Mouse (Mus musculus) hindbrain, embryonic 14.5 days (tissue): ENCODE data around the gene Foxa2. TPM values are rescaled to one million over a fixed set of nuclear protein-coding genes. Genes with fewer than 3 reads are reported as not detected.

Experiments
- ATAC-seq: fragments of 200-750 bp; cut with Nextera tagmentation; 2 replicates; pipeline ENCODE4 v1.8.0; 2017; ENCODE audit warnings: moderate number of reproducible peaks, mild to moderate bottlenecking, moderate TSS enrichment, moderate library complexity; ENCODE audit not compliant: low FRiP score
- DNase-seq: peaks from one replicate; pipeline ENCODE4 v3.0.0-alpha.2; 2015; ENCODE audit warnings: low spot score
- H3K27ac ChIP-seq: fragments of 300-500 bp; sonication (generic); 2 replicates; pipeline ENCODE4 v1.5.1; 2014; ENCODE audit warnings: mild to moderate bottlenecking, moderate library complexity
- H3K27me3 ChIP-seq: fragments of 300-500 bp; sonication (generic); 2 replicates; pipeline ENCODE4 v1.6.1; 2014; ENCODE audit warnings: mild to moderate bottlenecking, low read length, mixed read lengths; ENCODE audit not compliant: control insufficient read depth, insufficient read depth
- H3K36me3 ChIP-seq: fragments of 300-500 bp; sonication (generic); replicated peaks from 2 replicates; pipeline ENCODE4 v1.6.1; 2014; ENCODE audit not compliant: control insufficient read depth, insufficient read depth
- H3K4me1 ChIP-seq: fragments of 300-500 bp; sonication (generic); replicated peaks from 2 replicates; pipeline ENCODE4 v1.6.1; 2014; ENCODE audit warnings: antibody characterized with exemption, low read length, mixed read lengths; ENCODE audit not compliant: control insufficient read depth, insufficient read depth
- H3K4me2 ChIP-seq: fragments of 300-500 bp; sonication (generic); replicated peaks from 2 replicates; pipeline ENCODE4 v1.6.1; 2014; ENCODE audit warnings: mild to moderate bottlenecking, moderate library complexity
- H3K4me3 ChIP-seq: fragments of 300-500 bp; sonication (generic); replicated peaks from 2 replicates; pipeline ENCODE4 v1.5.1; 2014; ENCODE audit warnings: mild to moderate bottlenecking, low read length
- H3K9ac ChIP-seq: fragments of 300-500 bp; sonication (generic); 2 replicates; pipeline ENCODE4 v1.6.1; 2014
- H3K9me3 ChIP-seq: fragments of 300-500 bp; sonication (generic); 2 replicates; pipeline ENCODE4 v1.6.1; 2016; ENCODE audit warnings: low read length; ENCODE audit not compliant: control insufficient read depth
- WGBS: fragments of 180-500 bp; shearing (Covaris S2); extraction: QIAGEN DNeasy Blood & Tissue Kit; methylation state at CpG from one replicate; pipeline ENCODE4 v1.1.7; 2014; 5-methylcytosine and 5-hydroxymethylcytosine counted together
- polyA plus RNA-seq: library from polyadenylated mRNA; unstranded; fragments of >200 nt; fragmentation: Nextera tagmentation; extraction: Ambion mirVana; gene quantifications from 2 replicates; pipeline ENCODE4 v1.2.1, GENCODE M21; 2014

Gene Foxa2
- polyA plus RNA-seq, 1 experiment from 2014 or later = 2.1 TPM

- H3K9me3 ChIP-seq = no peaks in the 10 kb centered on the region
- ATAC-seq = no peak
- H3K27me3 ChIP-seq = peaks cover 72% of the 10 kb centered on the region
- H3K9ac ChIP-seq = no peak overlapping the region
- no peaks in the 10 kb centered on the region for H3K36me3 ChIP-seq
- no peak overlapping the region for H3K4me3 ChIP-seq
- 91% methylated on average over 8 of the region's 8 CpGs for WGBS
- DNase-seq = no peak
- H3K27ac ChIP-seq = no peak overlapping the region
- no peak overlapping the region for H3K4me2 ChIP-seq
- no peaks in the 10 kb centered on the region for H3K4me1 ChIP-seq
Measured at GRCm38 (mm10) chr2:148017782-148018690, 28.7 kb downstream of the Foxa2 start.

DNA sequence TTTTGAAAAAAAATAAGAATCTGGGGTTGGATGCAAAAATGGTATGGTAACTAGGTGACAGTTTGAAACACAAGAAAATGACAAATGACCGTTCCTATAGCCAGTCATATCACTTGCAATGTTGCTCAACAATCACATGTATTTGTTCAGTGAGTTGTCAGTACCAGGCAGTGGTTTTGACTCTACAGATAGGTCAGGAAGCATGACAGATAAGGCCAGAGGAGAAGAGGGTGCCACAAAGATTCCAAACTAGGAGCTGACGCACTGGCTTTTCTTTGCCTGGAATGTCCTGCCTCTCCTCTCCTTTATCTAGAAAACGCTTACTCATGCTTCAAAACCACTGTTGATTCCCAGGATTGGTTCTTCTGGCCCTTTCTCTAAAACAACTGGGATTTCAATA, 33.4 kb downstream of the Foxa2 start:
- no peak overlapping the region for H3K27ac ChIP-seq

DNA sequence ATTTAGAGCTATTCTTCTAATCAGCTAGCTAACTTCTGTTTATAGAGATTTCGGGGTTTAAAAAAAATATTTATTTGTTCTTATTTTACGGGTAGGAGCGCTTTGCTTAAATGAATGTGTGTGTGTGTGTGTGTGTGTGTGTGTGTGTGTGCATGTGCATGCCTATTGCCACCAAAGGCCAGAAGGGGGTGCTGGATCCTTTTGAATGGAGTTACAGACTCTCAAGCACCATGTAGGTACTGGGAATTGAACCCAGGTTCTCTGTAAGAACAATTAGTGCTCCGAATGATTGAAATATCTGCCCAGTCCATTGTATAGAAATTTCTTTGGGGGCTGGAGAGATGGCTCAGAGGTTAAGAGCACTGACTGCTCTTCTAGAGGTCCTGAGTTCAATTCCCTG, 37.7 kb downstream of the Foxa2 start:
- DNase-seq = no peak
- H3K4me1 ChIP-seq = no peaks in the 10 kb centered on the region
- no peak overlapping the region for H3K27ac ChIP-seq
- H3K9me3 ChIP-seq = no peaks in the 10 kb centered on the region
- 96% methylated on average over 4 of the region's 4 CpGs for WGBS
- H3K36me3 ChIP-seq = no peaks in the 10 kb centered on the region
- no peak for ATAC-seq
- H3K27me3 ChIP-seq = no peaks in the 10 kb centered on the region
- H3K9ac ChIP-seq = no peak overlapping the region
- no peak overlapping the region for H3K4me3 ChIP-seq
- H3K4me2 ChIP-seq = no peak overlapping the region

More for the DNA sequence above, 33.4 kb downstream of the Foxa2 start:
- H3K4me2 ChIP-seq = no peak overlapping the region
- H3K9ac ChIP-seq = no peak overlapping the region
- H3K36me3 ChIP-seq = no peaks in the 10 kb centered on the region
- H3K4me3 ChIP-seq = no peak overlapping the region
- WGBS = 75% methylated on average over 3 of the region's 3 CpGs
- peaks cover 27% of the 10 kb centered on the region for H3K27me3 ChIP-seq
- H3K9me3 ChIP-seq = no peaks in the 10 kb centered on the region
- DNase-seq (no peak), ATAC-seq (no peak)
- no peaks in the 10 kb centered on the region for H3K4me1 ChIP-seq

- H3K27me3 ChIP-seq = no peaks in the 10 kb centered on the region
- no peak overlapping the region for H3K4me2 ChIP-seq
- no peak for DNase-seq
- no peaks in the 10 kb centered on the region for H3K36me3 ChIP-seq
- no peak overlapping the region for H3K4me3 ChIP-seq
- no peak for ATAC-seq
- WGBS = 62% methylated on average over 7 of the region's 7 CpGs
- H3K9me3 ChIP-seq = no peaks in the 10 kb centered on the region
- no peak overlapping the region for H3K27ac ChIP-seq
- no peaks in the 10 kb centered on the region for H3K4me1 ChIP-seq
- no peak overlapping the region for H3K9ac ChIP-seq
Measured at GRCm38 (mm10) chr2:148004554-148005521, 41.9 kb downstream of the Foxa2 start.

GRCm38 (mm10) chr2:148003511-148003910, 43.3 kb downstream of the Foxa2 start:
- Histone ChIP-seq H3K4me1 (no peaks in the 10 kb centered on the region), H3K27me3 (no peaks in the 10 kb centered on the region), H3K4me3 (no peak overlapping the region), H3K4me2 (no peak overlapping the region), H3K9ac (no peak overlapping the region), H3K27ac (no peak overlapping the region), H3K9me3 (no peaks in the 10 kb centered on the region), H3K36me3 (no peaks in the 10 kb centered on the region)
- WGBS = 92% methylated on average over 3 of the region's 3 CpGs
- no peak for ATAC-seq
- DNase-seq = no peak

- Histone ChIP-seq H3K4me3 (no peak overlapping the region), H3K27me3 (no peaks in the 10 kb centered on the region), H3K4me2 (no peak overlapping the region), H3K9me3 (no peaks in the 10 kb centered on the region), H3K36me3 (no peaks in the 10 kb centered on the region), H3K27ac (no peak overlapping the region), H3K4me1 (no peaks in the 10 kb centered on the region), H3K9ac (no peak overlapping the region)
- DNase-seq = no peak
- no peak for ATAC-seq
- 79% methylated on average over 10 of the region's 10 CpGs for WGBS
Measured at GRCm38 (mm10) chr2:147998206-147998966, 48.4 kb downstream of the Foxa2 start.

DNA sequence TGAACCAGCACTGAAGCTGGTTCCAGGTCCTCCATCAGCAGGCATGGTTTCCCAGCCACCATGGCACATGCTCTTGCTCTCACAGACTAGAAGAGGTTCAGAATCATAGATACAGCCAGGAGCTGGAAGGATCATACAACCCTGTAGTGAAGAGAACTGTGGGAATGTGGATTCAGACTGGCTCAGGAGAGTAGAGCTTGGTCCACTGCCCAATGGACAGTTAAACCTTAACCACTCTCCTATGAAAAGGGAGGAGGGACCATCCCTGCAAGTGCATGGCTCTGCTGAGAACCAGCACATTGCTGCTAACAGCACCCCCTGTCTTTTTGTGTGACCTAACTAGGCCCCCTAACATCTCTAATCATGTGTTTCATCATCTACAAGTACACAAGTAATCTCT, 50.0 kb downstream of the Foxa2 start:
- H3K4me1 ChIP-seq = no peaks in the 10 kb centered on the region
- H3K27ac ChIP-seq = no peak overlapping the region
- no peaks in the 10 kb centered on the region for H3K27me3 ChIP-seq
- no peak overlapping the region for H3K4me2 ChIP-seq
- no peak overlapping the region for H3K4me3 ChIP-seq
- no peaks in the 10 kb centered on the region for H3K9me3 ChIP-seq
- H3K36me3 ChIP-seq = no peaks in the 10 kb centered on the region
- H3K9ac ChIP-seq = no peak overlapping the region
- no peak for ATAC-seq
- no peak for DNase-seq

GRCm38 (mm10) chr2:147993821-147994220, 52.9 kb downstream of the Foxa2 start:
- DNase-seq = no peak
- H3K9ac ChIP-seq = no peak overlapping the region
- H3K27ac ChIP-seq = no peak overlapping the region
- H3K36me3 ChIP-seq = no peaks in the 10 kb centered on the region
- H3K4me2 ChIP-seq = no peak overlapping the region
- no peaks in the 10 kb centered on the region for H3K9me3 ChIP-seq
- ATAC-seq = no peak
- no peaks in the 10 kb centered on the region for H3K4me1 ChIP-seq
- 84% methylated on average over 4 of the region's 4 CpGs for WGBS
- no peaks in the 10 kb centered on the region for H3K27me3 ChIP-seq
- no peak overlapping the region for H3K4me3 ChIP-seq
